Mouse (Mus musculus): ENCODE measurements around the gene Zfp811. TPM values are rescaled to one million over a fixed set of nuclear protein-coding genes. Genes with fewer than 3 reads are reported as not detected.

Gene Zfp811
- polyA plus RNA-seq, 1 experiment from 2014 or later, result 1.7 TPM

- H3K9me3 ChIP-seq (replicated peaks), result no peaks in the 10 kb centered on the region
- peak overlapping the region; percentile 23; the same call in 1 of the 2 replicates for H3K4me2 ChIP-seq
- no peaks in the 10 kb centered on the region for H3K4me1 ChIP-seq (replicated peaks)
- 13% methylated on average over 12 of the region's 12 CpGs for WGBS
- H3K9ac ChIP-seq, result no peak overlapping the region
- H3K4me3 ChIP-seq, result no peak overlapping the region
- no peak for ATAC-seq (ENCODE audit: insufficient number of reproducible peaks, low FRiP score)
- no peaks in the 10 kb centered on the region for H3K36me3 ChIP-seq
- no peak overlapping the region for H3K27ac ChIP-seq (ENCODE audit: poor library complexity, severe bottlenecking)
- no peaks in the 10 kb centered on the region for H3K27me3 ChIP-seq (replicated peaks)
These were observed 56.1 kb downstream of the Zfp811 start for GRCm38 (mm10) chr17:32753634-32754033.

GRCm38 (mm10) chr17:32752813-32753360, 56.8 kb downstream of the Zfp811 start:
- ATAC-seq (ENCODE audit: insufficient number of reproducible peaks, low FRiP score), result no peak
- H3K9ac ChIP-seq, result no peak overlapping the region
- WGBS, result 46% methylated on average over 6 of the region's 6 CpGs
- H3K27ac ChIP-seq (ENCODE audit: poor library complexity, severe bottlenecking), result no peak overlapping the region
- no peak overlapping the region for H3K4me2 ChIP-seq
- H3K9me3 ChIP-seq (replicated peaks), result no peaks in the 10 kb centered on the region
- H3K36me3 ChIP-seq, result no peaks in the 10 kb centered on the region
- H3K4me1 ChIP-seq (replicated peaks), result no peaks in the 10 kb centered on the region
- H3K4me3 ChIP-seq, result no peak overlapping the region
- H3K27me3 ChIP-seq (replicated peaks), result no peaks in the 10 kb centered on the region

DNA sequence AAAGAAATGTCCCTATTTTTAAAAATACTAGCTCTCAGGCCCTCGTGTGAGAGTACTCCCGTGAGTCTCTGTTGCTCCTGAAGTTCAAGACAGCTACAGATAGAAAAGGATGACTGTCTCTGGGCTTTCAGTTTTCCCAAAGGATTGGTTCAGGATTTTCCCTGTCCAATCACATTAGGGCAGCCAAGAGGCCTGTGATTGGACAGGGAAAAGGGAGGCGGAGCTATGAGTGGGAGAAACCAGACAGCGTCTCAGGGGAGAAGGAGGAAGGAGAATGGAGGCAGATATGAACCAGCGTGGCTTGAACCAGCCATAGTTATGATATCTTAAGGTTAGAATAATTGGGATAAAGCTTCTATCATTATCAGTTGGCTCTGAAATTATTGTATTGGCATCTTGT, 59.1 kb downstream of the Zfp811 start:
- ATAC-seq (ENCODE audit: insufficient number of reproducible peaks, low FRiP score), result no peak
- Histone ChIP-seq H3K36me3 (no peaks in the 10 kb centered on the region), H3K9ac (no peak overlapping the region), H3K9me3 (replicated peaks) (no peaks in the 10 kb centered on the region), H3K4me2 (no peak overlapping the region), H3K27me3 (replicated peaks) (no peaks in the 10 kb centered on the region), H3K4me1 (replicated peaks) (no peaks in the 10 kb centered on the region), H3K27ac (ENCODE audit: poor library complexity, severe bottlenecking) (no peak overlapping the region), H3K4me3 (no peak overlapping the region)
- WGBS, result 31% methylated on average over 5 of the region's 5 CpGs

Other genes with a start within 250 kb of the Zfp811 start
- gene Cyp4f37, start 188.6 kb downstream of the Zfp811 start, polyA plus RNA-seq (2016; fragmentation: Nextera tagmentation; extraction: Ambion mirVana), result not detected in 2 replicates
- not detected in 2 replicates for gene Cyp4f40, start 151.0 kb downstream of the Zfp811 start, polyA plus RNA-seq (2016; fragmentation: Nextera tagmentation; extraction: Ambion mirVana)
- gene Cyp4f15, start 124.3 kb downstream of the Zfp811 start, polyA plus RNA-seq (2016; fragmentation: Nextera tagmentation; extraction: Ambion mirVana), result 0.23 and 0.38 TPM in 2 replicates
- 27.6 and 28.5 TPM in 2 replicates for gene Zfp871, start 21.6 kb downstream of the Zfp811 start, polyA plus RNA-seq (2016; fragmentation: Nextera tagmentation; extraction: Ambion mirVana)
- gene Zfp799, start 20.3 kb upstream of the Zfp811 start, polyA plus RNA-seq (2016; fragmentation: Nextera tagmentation; extraction: Ambion mirVana), result 8.7 and 8.8 TPM in 2 replicates
- 5.3 and 6.2 TPM in 2 replicates for gene Zfp870, start 81.7 kb upstream of the Zfp811 start, polyA plus RNA-seq (2016; fragmentation: Nextera tagmentation; extraction: Ambion mirVana)
- not detected in 2 replicates for gene Cyp4f14, start 107.4 kb upstream of the Zfp811 start, polyA plus RNA-seq (2016; fragmentation: Nextera tagmentation; extraction: Ambion mirVana)
- 9.7 and 10.9 TPM in 2 replicates for gene Cyp4f13, start 137.5 kb upstream of the Zfp811 start, polyA plus RNA-seq (2016; fragmentation: Nextera tagmentation; extraction: Ambion mirVana)
- gene Zfp472, start 155.9 kb upstream of the Zfp811 start, polyA plus RNA-seq (2016; fragmentation: Nextera tagmentation; extraction: Ambion mirVana), result 5.7 and 6.2 TPM in 2 replicates
- gene Zfp952, start 183.2 kb upstream of the Zfp811 start, polyA plus RNA-seq (2016; fragmentation: Nextera tagmentation; extraction: Ambion mirVana), result 6.7 and 8.0 TPM in 2 replicates
- 6.5 and 6.7 TPM in 2 replicates for gene Zfp763, start 223.5 kb upstream of the Zfp811 start, polyA plus RNA-seq (2016; fragmentation: Nextera tagmentation; extraction: Ambion mirVana)